Mouse (Mus musculus): ENCODE results near the gene Wrap73. TPM values are rescaled to one million over a fixed set of nuclear protein-coding genes. Genes with fewer than 3 reads are reported as not detected.
A peak's percentile ranks its signal among the peaks of the same experiment; 100 is the strongest.

Wrap73 gene
- polyA plus RNA-seq, 1 experiment from 2014 or later = 46.3 TPM

DNA sequence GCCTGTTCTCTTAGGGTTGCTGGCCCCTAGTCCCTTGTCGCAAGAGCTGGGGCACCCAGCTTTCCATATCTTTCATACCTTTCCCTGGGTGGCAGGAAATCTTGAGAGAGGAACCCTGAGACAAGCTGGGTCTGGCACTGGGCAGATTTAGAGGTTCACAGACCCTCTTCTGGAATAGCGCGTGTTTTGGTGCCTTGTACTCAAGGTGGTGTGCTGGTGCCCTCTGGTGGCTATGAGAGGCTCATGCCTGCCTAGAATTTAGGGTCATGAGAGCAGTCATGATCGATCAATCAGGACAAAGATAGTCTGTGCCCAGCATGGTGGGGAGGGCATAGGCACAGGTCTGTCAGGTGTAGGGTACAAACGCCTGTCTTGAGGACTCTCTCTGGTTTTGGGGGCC, 65.1 kb downstream of the Wrap73 start:
- no peaks in the 10 kb centered on the region for H3K9me3 ChIP-seq (ENCODE audit: control insufficient read depth, low read length)

DNA sequence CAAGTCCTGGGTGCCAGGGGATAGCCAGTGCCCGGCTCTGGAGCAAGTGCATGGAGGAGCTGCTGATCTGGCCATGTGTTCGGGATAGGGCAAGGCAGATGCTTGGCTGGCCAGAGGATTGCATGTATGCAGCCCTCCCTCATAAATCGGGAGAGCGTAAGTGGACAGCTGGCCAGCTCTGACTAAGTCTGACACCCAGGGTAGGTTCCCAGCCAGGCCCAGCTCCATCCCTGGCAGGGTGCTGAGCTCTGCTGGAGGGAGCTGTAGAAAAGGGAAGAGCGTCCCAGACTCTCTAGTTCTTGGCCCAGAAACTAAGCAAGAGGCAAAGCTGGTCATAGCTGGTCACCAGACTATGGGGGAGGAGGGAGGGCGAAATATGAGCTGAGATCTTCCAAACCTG, 66.9 kb downstream of the Wrap73 start:
- Histone ChIP-seq H3K27me3 (ENCODE audit: control insufficient read depth, insufficient read depth, low read length) (no peaks in the 10 kb centered on the region), H3K9me3 (ENCODE audit: control insufficient read depth, low read length) (no peaks in the 10 kb centered on the region), H3K27ac (ENCODE audit: low read depth, low read length) (no peak overlapping the region), H3K9ac (ENCODE audit: low read length) (no peak overlapping the region), H3K4me1 (ENCODE audit: control insufficient read depth, insufficient read depth, low read length) (no peaks in the 10 kb centered on the region), H3K4me2 (no peak overlapping the region), H3K4me3 (ENCODE audit: low read depth, low read length) (no peak overlapping the region), H3K36me3 (ENCODE audit: control insufficient read depth, insufficient read depth, low read length) (no peaks in the 10 kb centered on the region)
- ATAC-seq (ENCODE audit: low FRiP score) = no peak
- DNase-seq (ENCODE audit: low spot score, missing footprints) = no peak
- WGBS = 69% methylated on average over 6 of the region's 6 CpGs

More for the DNA sequence above, 65.1 kb downstream of the Wrap73 start:
- DNase-seq (ENCODE audit: low spot score, missing footprints) (peak; percentile 95), ATAC-seq (ENCODE audit: low FRiP score) (peak; percentile 65)
- H3K9ac ChIP-seq (ENCODE audit: low read length) = no peak overlapping the region
- no peak overlapping the region for H3K4me3 ChIP-seq (ENCODE audit: low read depth, low read length)
- H3K4me2 ChIP-seq = no peak overlapping the region
- no peaks in the 10 kb centered on the region for H3K4me1 ChIP-seq (ENCODE audit: control insufficient read depth, insufficient read depth, low read length)
- no peaks in the 10 kb centered on the region for H3K27me3 ChIP-seq (ENCODE audit: control insufficient read depth, insufficient read depth, low read length)
- H3K36me3 ChIP-seq (ENCODE audit: control insufficient read depth, insufficient read depth, low read length) = no peaks in the 10 kb centered on the region
- no peak overlapping the region for H3K27ac ChIP-seq (ENCODE audit: low read depth, low read length)
- WGBS = 9% methylated on average over 5 of the region's 5 CpGs

DNA sequence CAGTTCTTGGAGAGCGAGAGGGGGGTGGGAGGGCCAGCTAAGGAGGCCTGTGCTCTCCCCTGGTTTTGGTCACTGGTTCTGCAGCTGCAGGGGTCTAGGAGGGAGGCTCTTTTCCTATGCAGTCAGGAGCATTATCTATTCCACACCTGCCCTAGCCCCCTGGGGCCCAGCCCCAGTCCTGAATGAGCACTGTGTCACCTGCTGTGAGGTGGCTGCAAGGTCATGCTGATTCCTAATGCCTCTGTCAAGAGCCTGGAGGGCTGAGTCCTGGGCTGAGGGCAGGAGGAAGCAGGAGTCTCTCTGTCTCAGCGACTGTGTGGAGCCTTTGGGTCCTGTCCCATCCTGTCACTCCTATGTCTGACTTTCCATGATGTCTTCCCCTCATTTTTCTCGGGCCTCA, 67.7 kb downstream of the Wrap73 start:
- Histone ChIP-seq H3K9me3 (ENCODE audit: control insufficient read depth, low read length) (no peaks in the 10 kb centered on the region), H3K4me2 (no peak overlapping the region), H3K36me3 (ENCODE audit: control insufficient read depth, insufficient read depth, low read length) (no peaks in the 10 kb centered on the region), H3K4me1 (ENCODE audit: control insufficient read depth, insufficient read depth, low read length) (no peaks in the 10 kb centered on the region), H3K9ac (ENCODE audit: low read length) (no peak overlapping the region), H3K27ac (ENCODE audit: low read depth, low read length) (no peak overlapping the region), H3K4me3 (ENCODE audit: low read depth, low read length) (no peak overlapping the region), H3K27me3 (ENCODE audit: control insufficient read depth, insufficient read depth, low read length) (no peaks in the 10 kb centered on the region)
- ATAC-seq (ENCODE audit: low FRiP score) = no peak
- no peak for DNase-seq (ENCODE audit: low spot score, missing footprints)
- 10% methylated on average over 3 of the region's 3 CpGs for WGBS

DNA sequence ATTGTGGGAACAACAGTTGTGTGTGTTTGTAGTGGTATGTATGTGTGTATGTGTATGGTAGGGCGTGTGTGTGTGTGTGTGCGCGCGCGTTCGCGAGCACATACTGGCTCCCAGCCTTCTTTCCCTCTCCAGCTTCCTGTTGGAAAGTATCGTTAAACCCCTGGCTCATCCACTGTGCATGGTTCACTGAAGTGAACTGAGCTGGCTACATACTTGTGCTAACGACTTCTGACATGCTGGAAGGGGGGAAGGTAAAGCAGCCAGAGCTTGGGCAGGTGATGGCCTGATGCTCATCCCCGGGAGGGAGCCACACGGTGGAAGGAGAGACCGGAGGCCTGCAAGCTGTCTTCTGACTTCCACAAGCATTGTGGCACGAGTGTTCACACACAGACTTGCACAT, 69.3 kb downstream of the Wrap73 start:
- Histone ChIP-seq H3K9ac (ENCODE audit: low read length) (no peak overlapping the region), H3K27me3 (ENCODE audit: control insufficient read depth, insufficient read depth, low read length) (no peaks in the 10 kb centered on the region), H3K36me3 (ENCODE audit: control insufficient read depth, insufficient read depth, low read length) (no peaks in the 10 kb centered on the region), H3K9me3 (ENCODE audit: control insufficient read depth, low read length) (no peaks in the 10 kb centered on the region), H3K27ac (ENCODE audit: low read depth, low read length) (no peak overlapping the region), H3K4me1 (ENCODE audit: control insufficient read depth, insufficient read depth, low read length) (no peaks in the 10 kb centered on the region), H3K4me3 (ENCODE audit: low read depth, low read length) (no peak overlapping the region), H3K4me2 (no peak overlapping the region)
- ATAC-seq (ENCODE audit: low FRiP score) (no peak), DNase-seq (ENCODE audit: low spot score, missing footprints) (no peak)
- WGBS = 87% methylated on average over 13 of the region's 13 CpGs

DNA sequence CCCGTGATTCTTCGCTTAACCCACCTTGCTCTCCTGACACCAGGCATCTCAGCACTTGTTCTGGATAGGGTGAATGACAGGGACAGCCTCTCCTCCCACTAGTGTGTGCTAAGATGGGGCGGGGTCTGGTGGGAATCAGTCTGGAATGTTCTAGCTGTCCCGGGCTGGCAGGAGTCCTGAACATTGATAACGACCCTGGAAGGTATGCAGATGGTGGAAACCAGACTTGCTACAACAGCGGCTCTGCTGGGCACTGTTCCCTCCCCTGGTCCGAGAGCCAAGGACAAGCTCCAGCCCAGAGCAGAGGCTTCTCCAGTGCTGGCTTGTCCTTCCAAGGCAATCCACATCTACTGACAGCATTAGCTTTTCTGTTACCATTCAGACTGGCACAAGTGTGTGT, 71.4 kb downstream of the Wrap73 start:
- no peak overlapping the region for H3K4me3 ChIP-seq (ENCODE audit: low read depth, low read length)
- H3K9me3 ChIP-seq (ENCODE audit: control insufficient read depth, low read length) = no peaks in the 10 kb centered on the region
- H3K36me3 ChIP-seq (ENCODE audit: control insufficient read depth, insufficient read depth, low read length) = no peaks in the 10 kb centered on the region
- ATAC-seq (ENCODE audit: low FRiP score) (no peak), DNase-seq (ENCODE audit: low spot score, missing footprints) (no peak)
- no peak overlapping the region for H3K27ac ChIP-seq (ENCODE audit: low read depth, low read length)
- no peak overlapping the region for H3K9ac ChIP-seq (ENCODE audit: low read length)
- H3K4me2 ChIP-seq = no peak overlapping the region
- H3K27me3 ChIP-seq (ENCODE audit: control insufficient read depth, insufficient read depth, low read length) = no peaks in the 10 kb centered on the region
- WGBS = 80% methylated on average over 7 of the region's 7 CpGs
- H3K4me1 ChIP-seq (ENCODE audit: control insufficient read depth, insufficient read depth, low read length) = no peaks in the 10 kb centered on the region

DNA sequence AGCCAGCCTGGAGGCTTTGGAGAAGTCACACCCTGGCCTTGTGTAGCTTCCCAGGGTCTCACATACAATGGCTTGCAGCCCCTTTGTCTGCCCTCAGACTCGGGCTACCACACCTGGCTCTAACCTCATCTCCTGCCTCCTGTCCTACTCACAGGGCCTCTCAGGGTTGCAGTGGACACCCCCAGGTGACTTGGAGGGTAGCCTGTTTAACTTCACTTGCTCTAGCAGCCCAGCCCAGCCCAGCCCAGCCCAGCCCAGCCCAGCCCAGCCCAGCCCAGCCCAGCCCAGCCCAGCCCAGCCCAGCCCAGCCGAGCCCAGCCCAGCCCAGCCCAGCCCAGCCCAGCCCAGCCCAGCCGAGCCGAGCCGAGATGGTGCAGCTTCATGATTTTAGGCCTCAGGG, 71.9 kb downstream of the Wrap73 start:
- Histone ChIP-seq H3K27ac (ENCODE audit: low read depth, low read length) (no peak overlapping the region), H3K36me3 (ENCODE audit: control insufficient read depth, insufficient read depth, low read length) (no peaks in the 10 kb centered on the region)

More for the DNA sequence above, 71.9 kb downstream of the Wrap73 start:
- DNase-seq (ENCODE audit: low spot score, missing footprints) (no peak), ATAC-seq (ENCODE audit: low FRiP score) (no peak)
- Histone ChIP-seq H3K9ac (ENCODE audit: low read length) (no peak overlapping the region), H3K27me3 (ENCODE audit: control insufficient read depth, insufficient read depth, low read length) (no peaks in the 10 kb centered on the region), H3K4me1 (ENCODE audit: control insufficient read depth, insufficient read depth, low read length) (no peaks in the 10 kb centered on the region), H3K9me3 (ENCODE audit: control insufficient read depth, low read length) (no peaks in the 10 kb centered on the region), H3K4me2 (no peak overlapping the region), H3K4me3 (ENCODE audit: low read depth, low read length) (no peak overlapping the region)
- WGBS = 28% methylated on average over 5 of the region's 5 CpGs

Other genes starting within 250 kb of the Wrap73 start
- gene A430005L14Rik, start 185.1 kb upstream of the Wrap73 start, polyA plus RNA-seq (2014; fragmentation: Nextera tagmentation; extraction: Ambion mirVana) = 124 and 128 TPM in 2 replicates
- 10.5 and 12.0 TPM in 2 replicates for gene Dffb, start 167.2 kb upstream of the Wrap73 start, polyA plus RNA-seq (2014; fragmentation: Nextera tagmentation; extraction: Ambion mirVana)
- gene Cep104, start 167.2 kb upstream of the Wrap73 start, polyA plus RNA-seq (2014; fragmentation: Nextera tagmentation; extraction: Ambion mirVana) = 18.7 and 19.0 TPM in 2 replicates
- gene Lrrc47, start 130.6 kb upstream of the Wrap73 start, polyA plus RNA-seq (2014; fragmentation: Nextera tagmentation; extraction: Ambion mirVana) = 10.9 and 13.7 TPM in 2 replicates
- gene Smim1, start 116.1 kb upstream of the Wrap73 start, polyA plus RNA-seq (2014; fragmentation: Nextera tagmentation; extraction: Ambion mirVana) = 9.5 and 10.9 TPM in 2 replicates
- gene Ccdc27, start 99.7 kb upstream of the Wrap73 start, polyA plus RNA-seq (2014; fragmentation: Nextera tagmentation; extraction: Ambion mirVana) = not detected in 2 replicates
- 0.15 and 0.51 TPM in 2 replicates for gene Trp73, start 2.2 kb upstream of the Wrap73 start, polyA plus RNA-seq (2014; fragmentation: Nextera tagmentation; extraction: Ambion mirVana)
- 140 and 144 TPM in 2 replicates for gene Tprgl, start 18.3 kb downstream of the Wrap73 start, polyA plus RNA-seq (2014; fragmentation: Nextera tagmentation; extraction: Ambion mirVana)
- gene Megf6, start 28.4 kb downstream of the Wrap73 start, polyA plus RNA-seq (2014; fragmentation: Nextera tagmentation; extraction: Ambion mirVana) = 11.5 and 12.4 TPM in 2 replicates
- gene Arhgef16, start 159.3 kb downstream of the Wrap73 start, polyA plus RNA-seq (2014; fragmentation: Nextera tagmentation; extraction: Ambion mirVana) = 0.45 and 0.81 TPM in 2 replicates
- gene B230104I21Rik, start 193.8 kb downstream of the Wrap73 start, polyA plus RNA-seq (2014; fragmentation: Nextera tagmentation; extraction: Ambion mirVana) = not detected in 2 replicates